Mouse (Mus musculus): ENCODE data around the gene Lamtor2.

Gene Lamtor2

GRCm38 (mm10) chr3:88502641-88503504 lies 50.0 kb downstream of the Lamtor2 start:
- DNase-seq = peak; percentile 90 to 93

GRCm38 (mm10) chr3:88502031-88502571 lies 50.8 kb downstream of the Lamtor2 start:
- peak in 1 of 2 experiments; percentile 57 for DNase-seq

GRCm38 (mm10) chr3:88501366-88502030 lies 51.4 kb downstream of the Lamtor2 start:
- no peak for DNase-seq

GRCm38 (mm10) chr3:88500655-88501365 lies 52.1 kb downstream of the Lamtor2 start:
- no peak for DNase-seq

- DNase-seq = no peak
Observed at GRCm38 (mm10) chr3:88500087-88500486, 52.8 kb downstream of the Lamtor2 start.

Data from lung, postnatal 4 days (tissue).